Mouse (Mus musculus) heart, embryonic 16.5 days (tissue): Measurements from ENCODE around the gene Nkain2. TPM values are rescaled to one million over a fixed set of nuclear protein-coding genes. Genes with fewer than 3 reads are reported as not detected.

Experiments
- ATAC-seq: fragments of 200-750 bp; cut with Nextera tagmentation; replicated peaks from 2 replicates; pipeline ENCODE4 v1.8.0; 2017; ENCODE audit warnings: moderate number of reproducible peaks; ENCODE audit not compliant: insufficient read depth, low FRiP score; ENCODE audit errors: extremely low read depth
- H3K27ac ChIP-seq: fragments of 300-500 bp; sonication (generic); 2 replicates; pipeline ENCODE4 v1.5.1; 2014; ENCODE audit warnings: mild to moderate bottlenecking, low read length, control low read depth, moderate library complexity
- H3K27me3 ChIP-seq: fragments of 300-500 bp; sonication (generic); 2 replicates; pipeline ENCODE4 v1.6.1; 2014; ENCODE audit warnings: low read length, mixed read lengths; ENCODE audit not compliant: control insufficient read depth, insufficient read depth
- H3K36me3 ChIP-seq: fragments of 300-500 bp; sonication (generic); 2 replicates; pipeline ENCODE4 v1.6.1; 2014; ENCODE audit not compliant: control insufficient read depth, insufficient read depth
- H3K4me1 ChIP-seq: fragments of 300-500 bp; sonication (generic); 2 replicates; pipeline ENCODE4 v1.6.1; 2014; ENCODE audit warnings: low read length, mixed read lengths; ENCODE audit not compliant: control insufficient read depth, insufficient read depth
- H3K4me2 ChIP-seq: fragments of 300-500 bp; sonication (generic); 2 replicates; pipeline ENCODE4 v1.6.1; 2014; ENCODE audit warnings: low read depth, mild to moderate bottlenecking, control low read depth, low read length
- H3K4me3 ChIP-seq: fragments of 300-500 bp; sonication (generic); 2 replicates; pipeline ENCODE4 v1.5.1; 2014; ENCODE audit warnings: mild to moderate bottlenecking, control low read depth, low read length
- H3K9ac ChIP-seq: fragments of 300-500 bp; sonication (generic); 2 replicates; pipeline ENCODE4 v1.6.1; 2014; ENCODE audit warnings: low read length, control low read depth
- H3K9me3 ChIP-seq: fragments of 300-500 bp; sonication (generic); replicated peaks from 2 replicates; pipeline ENCODE4 v1.6.1; 2016; ENCODE audit warnings: low read length; ENCODE audit not compliant: control insufficient read depth
- WGBS: fragments of 180-500 bp; shearing (Covaris S2); extraction: QIAGEN DNeasy Blood & Tissue Kit; methylation state at CpG from one replicate; pipeline ENCODE4 v1.1.7; 2014; 5-methylcytosine and 5-hydroxymethylcytosine counted together
- polyA plus RNA-seq: library from polyadenylated mRNA; unstranded; fragments of >200 nt; fragmentation: Nextera tagmentation; extraction: Ambion mirVana; gene quantifications from 2 replicates; pipeline ENCODE4 v1.2.1, GENCODE M21; 2015

Nkain2 gene
- polyA plus RNA-seq, 1 experiment from 2014 or later = 0.49 TPM

DNA sequence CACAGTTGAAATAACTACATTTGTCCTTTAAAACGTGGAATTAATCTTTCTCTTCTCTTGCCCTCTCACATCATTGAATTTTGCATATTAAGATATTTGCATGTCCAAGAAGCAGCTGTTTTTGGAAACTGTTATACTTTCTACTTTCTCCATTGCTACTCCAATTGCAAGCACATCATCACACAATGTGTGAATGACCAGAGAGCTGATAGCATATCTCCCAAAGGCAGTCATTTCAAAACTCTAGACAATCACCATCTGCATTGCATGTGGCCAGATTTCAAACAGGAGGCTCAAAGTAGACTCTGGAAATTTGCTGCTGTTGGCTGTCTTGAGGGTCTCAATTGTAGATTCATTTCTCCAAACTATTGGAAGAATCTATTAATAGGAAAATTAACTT, 396.7 kb downstream of the Nkain2 start:
- no peak overlapping the region for H3K4me2 ChIP-seq
- no peaks in the 10 kb centered on the region for H3K4me1 ChIP-seq
- H3K36me3 ChIP-seq = no peaks in the 10 kb centered on the region
- no peak overlapping the region for H3K9ac ChIP-seq
- no peak overlapping the region for H3K27ac ChIP-seq
- H3K9me3 ChIP-seq = no peaks in the 10 kb centered on the region
- no peaks in the 10 kb centered on the region for H3K27me3 ChIP-seq
- no peak overlapping the region for H3K4me3 ChIP-seq
- 46% methylated on average over 1 of the region's 1 CpGs for WGBS
- no peak for ATAC-seq

DNA sequence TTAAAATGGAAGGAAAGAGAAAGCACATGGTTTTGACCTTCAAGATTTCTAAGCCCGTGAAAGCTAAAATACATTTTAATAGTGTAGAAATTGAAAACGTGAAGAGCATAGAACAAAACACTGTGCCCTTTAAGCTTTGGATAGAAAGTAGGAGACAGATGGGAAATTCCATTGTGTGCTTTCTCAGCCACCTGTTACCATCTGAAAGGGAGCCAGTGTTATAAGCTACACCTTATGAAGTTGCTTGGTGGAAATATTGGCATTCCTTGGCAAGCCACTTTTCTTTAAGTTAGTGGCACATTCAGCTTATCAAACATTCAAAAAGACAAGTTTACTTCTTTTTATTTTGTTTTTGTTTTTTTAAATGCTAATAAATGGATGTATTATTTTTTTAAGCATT, 427.5 kb downstream of the Nkain2 start:
- no peak overlapping the region for H3K4me3 ChIP-seq
- no peak overlapping the region for H3K27ac ChIP-seq
- no peaks in the 10 kb centered on the region for H3K4me1 ChIP-seq
- no peak for ATAC-seq
- WGBS = 65% methylated on average over 2 of the region's 2 CpGs
- no peak overlapping the region for H3K4me2 ChIP-seq
- H3K9me3 ChIP-seq = no peaks in the 10 kb centered on the region
- H3K36me3 ChIP-seq = no peaks in the 10 kb centered on the region
- H3K27me3 ChIP-seq = no peaks in the 10 kb centered on the region
- no peak overlapping the region for H3K9ac ChIP-seq

DNA sequence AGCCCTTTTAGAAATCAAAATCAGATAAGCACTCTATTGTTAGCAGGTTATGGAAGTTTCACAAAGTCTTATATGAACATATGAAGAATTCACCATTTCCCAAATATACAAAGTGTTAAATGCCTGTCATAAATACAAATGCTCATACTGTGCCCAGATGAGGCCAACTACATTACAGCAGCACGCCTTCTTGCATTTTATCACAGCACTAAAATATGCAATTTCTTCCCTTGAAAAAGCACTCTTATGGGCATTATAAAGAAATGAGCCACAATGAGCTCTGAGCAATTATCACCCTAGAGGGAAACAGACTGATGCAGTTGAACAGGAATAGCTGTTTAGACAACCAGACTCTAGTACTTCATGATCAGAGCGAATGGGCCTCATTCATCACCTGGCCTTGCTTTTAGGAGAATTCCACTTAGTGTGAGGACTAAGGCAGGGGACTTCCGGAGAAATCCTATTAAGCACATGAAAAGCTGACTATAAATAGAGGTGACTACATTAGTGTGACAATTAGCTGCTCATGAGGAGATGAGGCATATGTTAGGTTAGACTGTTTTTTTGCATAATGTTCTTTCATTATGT, 450.2 kb downstream of the Nkain2 start:
- WGBS = 59% methylated on average over 3 of the region's 3 CpGs
- Histone ChIP-seq H3K36me3 (no peaks in the 10 kb centered on the region), H3K27me3 (no peaks in the 10 kb centered on the region), H3K27ac (no peak overlapping the region), H3K4me2 (no peak overlapping the region), H3K9me3 (no peaks in the 10 kb centered on the region), H3K9ac (no peak overlapping the region), H3K4me3 (no peak overlapping the region), H3K4me1 (no peaks in the 10 kb centered on the region)
- ATAC-seq = no peak

DNA sequence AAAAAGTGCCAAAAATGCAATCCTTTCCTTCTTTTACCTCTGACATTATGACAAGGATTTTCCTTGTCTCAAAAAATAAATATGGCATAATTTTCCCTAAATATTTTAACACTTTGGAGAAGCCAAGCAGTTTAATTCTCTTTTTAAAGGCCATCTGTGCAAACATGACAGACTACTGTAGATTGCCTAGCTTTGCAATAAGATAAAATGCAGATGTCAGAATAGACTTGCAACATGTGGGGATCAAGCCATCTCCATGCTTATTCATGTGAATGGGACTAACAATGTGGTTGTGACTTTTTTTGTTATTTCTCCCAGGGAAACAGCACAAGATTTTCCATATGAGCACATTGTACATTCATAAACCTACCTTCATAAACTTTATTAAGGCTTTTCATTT, 476.0 kb downstream of the Nkain2 start:
- Histone ChIP-seq H3K27me3 (no peaks in the 10 kb centered on the region), H3K27ac (no peak overlapping the region), H3K4me1 (no peaks in the 10 kb centered on the region), H3K9ac (no peak overlapping the region), H3K4me2 (no peak overlapping the region), H3K36me3 (no peaks in the 10 kb centered on the region), H3K4me3 (no peak overlapping the region), H3K9me3 (no peaks in the 10 kb centered on the region)
- ATAC-seq = no peak

DNA sequence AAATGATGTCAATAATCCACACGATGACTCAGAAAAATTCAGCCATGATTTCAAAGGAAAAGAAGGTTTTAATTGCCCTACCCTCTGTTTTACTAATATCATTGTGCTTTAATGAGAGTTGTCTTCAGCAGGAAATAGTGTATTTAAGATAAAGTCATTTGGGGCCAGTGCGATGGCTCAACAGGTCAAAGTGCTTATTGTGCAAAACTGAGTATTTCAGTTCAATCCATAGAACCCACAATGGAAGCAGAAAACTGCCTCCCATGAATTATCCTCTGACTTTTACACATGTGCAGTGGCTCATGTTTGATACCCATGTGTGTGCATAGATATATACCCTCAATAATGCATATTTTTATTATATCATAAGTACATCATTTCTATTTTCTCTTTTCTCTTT, 478.9 kb downstream of the Nkain2 start:
- no peak overlapping the region for H3K9ac ChIP-seq

DNA sequence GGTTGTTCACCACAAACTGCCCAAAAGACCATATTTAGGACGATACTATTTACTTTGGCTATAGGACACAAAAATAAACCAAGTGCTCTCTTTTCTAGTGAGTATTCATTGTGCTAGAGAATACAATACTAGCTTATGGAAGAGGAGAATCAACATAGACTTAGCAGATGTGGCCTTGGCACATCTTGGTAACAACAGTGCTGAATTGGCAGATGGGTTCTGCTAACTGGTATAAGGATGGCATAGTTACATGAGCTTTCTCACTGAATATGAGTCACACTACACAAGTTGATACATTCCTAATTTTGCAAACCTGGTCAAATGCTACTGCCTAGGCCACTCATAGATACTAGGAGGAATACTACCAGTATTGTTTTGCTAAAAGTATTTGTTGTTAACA, 489.3 kb downstream of the Nkain2 start:
- H3K9ac ChIP-seq = no peak overlapping the region
- H3K4me1 ChIP-seq = no peaks in the 10 kb centered on the region
- no peaks in the 10 kb centered on the region for H3K27me3 ChIP-seq
- no peaks in the 10 kb centered on the region for H3K36me3 ChIP-seq
- no peaks in the 10 kb centered on the region for H3K9me3 ChIP-seq
- H3K4me3 ChIP-seq = no peak overlapping the region
- no peak overlapping the region for H3K4me2 ChIP-seq
- no peak overlapping the region for H3K27ac ChIP-seq
- no peak for ATAC-seq
- 62% methylated on average over 1 of the region's 1 CpGs for WGBS

More for the DNA sequence above, 478.9 kb downstream of the Nkain2 start:
- 75% methylated on average over 2 of the region's 2 CpGs for WGBS
- Histone ChIP-seq H3K4me2 (no peak overlapping the region), H3K4me1 (no peaks in the 10 kb centered on the region), H3K27me3 (no peaks in the 10 kb centered on the region), H3K36me3 (no peaks in the 10 kb centered on the region), H3K4me3 (no peak overlapping the region), H3K27ac (no peak overlapping the region), H3K9me3 (no peaks in the 10 kb centered on the region)
- no peak for ATAC-seq

DNA sequence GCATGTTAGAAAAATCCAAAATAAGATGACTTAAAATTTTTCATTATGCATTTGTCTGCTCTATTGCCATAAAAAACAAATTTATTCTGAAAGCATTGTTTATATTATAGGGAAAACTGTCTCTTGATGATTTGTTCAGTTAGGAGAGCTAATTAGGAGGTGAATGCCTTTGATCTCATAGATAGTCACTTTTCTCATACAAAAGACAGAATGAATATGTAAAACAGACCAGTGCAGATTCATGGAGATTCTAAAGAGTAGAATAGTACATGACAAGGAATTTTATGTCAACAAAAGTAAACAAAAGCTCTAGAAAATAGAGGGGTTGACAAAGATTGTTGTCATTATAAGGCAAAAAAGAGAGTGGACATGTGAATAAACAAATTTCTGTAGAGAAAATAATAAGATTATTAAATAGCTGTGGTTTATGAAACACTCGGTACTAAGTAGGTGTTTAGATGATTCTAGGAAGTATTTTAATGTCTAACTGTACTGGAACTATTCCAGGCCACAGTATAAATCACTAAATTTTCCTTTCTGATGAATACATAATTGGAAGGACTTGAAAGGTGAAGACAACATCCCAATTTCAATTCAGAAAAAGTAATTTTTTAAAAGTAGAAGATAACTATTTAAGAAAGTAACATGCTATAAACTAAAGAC, 496.3 kb downstream of the Nkain2 start:
- H3K9me3 ChIP-seq = no peaks in the 10 kb centered on the region
- 61% methylated on average over 1 of the region's 1 CpGs for WGBS
- H3K4me2 ChIP-seq = no peak overlapping the region
- H3K4me1 ChIP-seq = no peaks in the 10 kb centered on the region
- H3K4me3 ChIP-seq = no peak overlapping the region
- no peaks in the 10 kb centered on the region for H3K36me3 ChIP-seq
- H3K27ac ChIP-seq = no peak overlapping the region
- H3K9ac ChIP-seq = no peak overlapping the region
- ATAC-seq = no peak
- H3K27me3 ChIP-seq = no peaks in the 10 kb centered on the region

DNA sequence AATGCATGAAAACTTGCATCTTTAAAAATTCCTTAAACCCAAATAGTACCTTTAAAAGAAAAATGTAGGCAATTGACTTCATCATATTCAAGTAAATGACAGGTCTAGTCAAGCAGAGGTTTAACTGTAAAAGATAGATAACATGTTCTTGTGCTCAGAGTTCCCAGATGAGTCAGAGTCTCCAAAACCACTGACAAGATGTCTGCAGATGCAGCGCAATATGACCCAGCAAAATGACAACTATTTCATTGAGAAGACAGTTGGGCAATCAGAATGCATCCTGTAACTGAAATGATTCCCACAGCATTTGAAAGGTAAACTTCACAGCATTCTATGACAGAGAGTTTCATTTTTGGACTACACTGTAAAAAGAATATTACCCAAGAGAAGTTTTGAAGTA, 496.9 kb downstream of the Nkain2 start:
- ATAC-seq = no peak
- no peaks in the 10 kb centered on the region for H3K36me3 ChIP-seq
- WGBS = 76% methylated on average over 1 of the region's 1 CpGs
- H3K4me3 ChIP-seq = no peak overlapping the region
- no peaks in the 10 kb centered on the region for H3K27me3 ChIP-seq
- no peak overlapping the region for H3K9ac ChIP-seq
- H3K4me1 ChIP-seq = no peaks in the 10 kb centered on the region
- H3K9me3 ChIP-seq = no peaks in the 10 kb centered on the region
- no peak overlapping the region for H3K27ac ChIP-seq
- no peak overlapping the region for H3K4me2 ChIP-seq

DNA sequence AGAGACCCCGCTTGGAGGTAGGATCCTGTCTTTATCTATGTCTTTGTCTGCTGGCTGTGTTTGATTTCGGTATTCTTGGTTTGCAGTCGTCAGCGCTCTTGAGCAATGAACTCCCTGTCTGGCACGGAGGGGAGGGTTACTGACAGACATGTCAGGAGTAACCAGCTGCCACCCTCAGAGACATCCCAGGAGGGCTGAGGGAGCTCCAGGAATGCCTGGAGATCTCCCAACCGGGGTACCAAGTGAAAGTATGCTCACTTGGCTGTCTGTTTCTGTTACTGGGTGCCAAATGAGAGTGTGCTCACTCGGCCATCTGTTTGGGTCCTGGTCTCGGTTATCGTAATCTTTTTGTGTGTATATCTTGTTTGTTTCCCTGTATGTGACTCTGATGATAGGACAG, 577.5 kb downstream of the Nkain2 start:
- no peaks in the 10 kb centered on the region for H3K4me1 ChIP-seq
- H3K9ac ChIP-seq = no peak overlapping the region
- ATAC-seq = no peak
- H3K27ac ChIP-seq = no peak overlapping the region
- H3K4me3 ChIP-seq = no peak overlapping the region
- 85% methylated on average over 9 of the region's 9 CpGs for WGBS
- H3K27me3 ChIP-seq = no peaks in the 10 kb centered on the region
- H3K36me3 ChIP-seq = no peaks in the 10 kb centered on the region
- H3K9me3 ChIP-seq = peaks cover 14% of the 10 kb centered on the region
- no peak overlapping the region for H3K4me2 ChIP-seq
